Mouse (Mus musculus) heart, postnatal 0 days (tissue): ENCODE results near the gene Sox13. TPM values are rescaled to one million over a fixed set of nuclear protein-coding genes. Genes with fewer than 3 reads are reported as not detected.

ENCODE experiments used
- ATAC-seq: fragments of 200-750 bp; cut with Nextera tagmentation; 2 replicates; pipeline ENCODE4 v1.8.0; 2017; ENCODE audit warnings: low read depth, moderate number of reproducible peaks, moderate library complexity; ENCODE audit not compliant: insufficient read depth
- DNase-seq: peaks from one replicate; pipeline ENCODE4 v3.0.0-alpha.2; 2016; ENCODE audit warnings: low spot score
- H3K27ac ChIP-seq: fragments of 300-500 bp; sonication (generic); 2 replicates; pipeline ENCODE4 v1.5.1; 2014; ENCODE audit warnings: low read depth, mild to moderate bottlenecking
- H3K27me3 ChIP-seq: fragments of 300-500 bp; sonication (generic); 2 replicates; pipeline ENCODE4 v1.6.1; 2014; ENCODE audit warnings: low read length, mixed read lengths; ENCODE audit not compliant: control insufficient read depth, insufficient read depth
- H3K36me3 ChIP-seq: fragments of 300-500 bp; sonication (generic); replicated peaks from 2 replicates; pipeline ENCODE4 v1.6.1; 2014; ENCODE audit warnings: low read length, mixed read lengths; ENCODE audit not compliant: control insufficient read depth, insufficient read depth
- H3K4me1 ChIP-seq: fragments of 300-500 bp; sonication (generic); 2 replicates; pipeline ENCODE4 v1.6.1; 2014; ENCODE audit warnings: antibody characterized with exemption; ENCODE audit not compliant: control insufficient read depth, insufficient read depth
- H3K4me2 ChIP-seq: fragments of 300-500 bp; sonication (generic); 2 replicates; pipeline ENCODE4 v1.6.1; 2014; ENCODE audit warnings: low read depth, mild to moderate bottlenecking, low read length, moderate library complexity
- H3K4me3 ChIP-seq: fragments of 300-500 bp; sonication (generic); 2 replicates; pipeline ENCODE4 v1.5.1; 2014; ENCODE audit warnings: low read depth, low read length
- H3K9ac ChIP-seq: fragments of 300-500 bp; sonication (generic); replicated peaks from 2 replicates; pipeline ENCODE4 v1.6.1; 2014; ENCODE audit warnings: low read depth, low read length, mixed read lengths
- H3K9me3 ChIP-seq: fragments of 300-500 bp; sonication (generic); replicated peaks from 2 replicates; pipeline ENCODE4 v1.6.1; 2016; ENCODE audit warnings: low read length; ENCODE audit not compliant: control insufficient read depth
- CTCF ChIP-seq: IDR thresholded peaks from 2 replicates; pipeline ENCODE4 v1.5.1; 2016; ENCODE audit warnings: antibody characterized with exemption, control low read depth, low read depth
- EP300 ChIP-seq: IDR thresholded peaks from 2 replicates; pipeline ENCODE4 v1.6.1; 2016; ENCODE audit warnings: antibody characterized with exemption, low read depth
- WGBS: fragments of 180-500 bp; shearing (Covaris S2); extraction: QIAGEN DNeasy Blood & Tissue Kit; methylation state at CpG from one replicate; pipeline ENCODE4 v1.1.7; 2014; 5-methylcytosine and 5-hydroxymethylcytosine counted together
- polyA plus RNA-seq: library from polyadenylated mRNA; unstranded; fragments of >200 nt; fragmentation: Nextera tagmentation; extraction: Ambion mirVana; gene quantifications from 2 replicates; pipeline ENCODE4 v1.2.1, GENCODE M21; 2015
- total RNA-seq: library from RNA; depleted of rRNA; stranded (reverse); fragments of >200 nt; gene quantifications from 2 replicates; pipeline ENCODE4 v1.2.3, GENCODE M21; 2014; ENCODE audit warnings: low replicate concordance

The Sox13 gene
- total and polyA plus RNA-seq, 2 experiments from 2014 or later, result 3.3 to 8.5 TPM

DNA sequence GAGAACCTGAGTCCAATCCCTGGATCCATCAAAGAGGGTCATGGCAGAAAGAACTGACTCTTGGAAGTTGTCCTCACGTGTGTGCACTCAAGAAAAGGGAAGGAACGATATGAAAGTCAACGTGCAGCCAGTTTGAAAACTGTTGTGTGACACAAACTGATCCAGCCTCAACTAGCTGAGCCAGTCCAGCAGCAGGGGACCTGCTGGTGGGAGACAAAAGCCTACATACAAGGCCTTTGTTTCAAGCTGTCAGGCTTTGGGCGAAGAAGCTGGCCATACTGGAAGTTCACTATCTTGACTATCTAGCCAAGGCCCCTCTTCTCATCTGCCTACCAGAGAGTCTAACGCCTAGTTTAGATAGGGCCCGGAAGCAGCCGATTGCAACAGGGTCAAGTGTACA lies 7.7 kb downstream of the Sox13 start:
- Histone ChIP-seq H3K9me3 (no peaks in the 10 kb centered on the region), H3K27ac (no peak overlapping the region), H3K27me3 (no peaks in the 10 kb centered on the region), H3K9ac (no peak overlapping the region), H3K36me3 (no peaks in the 10 kb centered on the region), H3K4me3 (no peak overlapping the region), H3K4me1 (peaks cover 23% of the 10 kb centered on the region), H3K4me2 (no peak overlapping the region)
- DNase-seq (no peak), ATAC-seq (no peak)
- TF ChIP-seq CTCF (no peak), EP300 (no peak)
- 85% methylated on average over 7 of the region's 7 CpGs for WGBS

DNA sequence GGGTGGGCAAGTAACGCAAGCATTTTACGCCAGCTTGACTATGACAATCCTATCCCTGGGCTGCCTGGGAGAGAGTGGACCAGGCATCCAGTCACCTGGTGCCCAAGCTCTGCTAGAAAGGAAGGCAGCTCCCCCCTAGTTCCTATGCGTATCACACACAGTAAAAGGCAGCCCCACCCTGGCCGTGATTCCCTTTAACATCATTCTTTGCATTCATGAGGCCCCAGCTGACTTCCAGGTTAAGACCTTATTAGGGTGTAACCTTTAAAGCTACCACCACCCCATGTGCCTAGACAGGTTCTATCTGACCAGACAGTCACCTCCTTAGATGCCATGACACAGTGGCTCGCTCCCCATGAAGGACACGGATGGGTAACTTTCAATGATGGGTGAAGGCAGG lies 8.7 kb downstream of the Sox13 start:
- 70% methylated on average over 6 of the region's 6 CpGs for WGBS
- no peak overlapping the region for H3K4me2 ChIP-seq

DNA sequence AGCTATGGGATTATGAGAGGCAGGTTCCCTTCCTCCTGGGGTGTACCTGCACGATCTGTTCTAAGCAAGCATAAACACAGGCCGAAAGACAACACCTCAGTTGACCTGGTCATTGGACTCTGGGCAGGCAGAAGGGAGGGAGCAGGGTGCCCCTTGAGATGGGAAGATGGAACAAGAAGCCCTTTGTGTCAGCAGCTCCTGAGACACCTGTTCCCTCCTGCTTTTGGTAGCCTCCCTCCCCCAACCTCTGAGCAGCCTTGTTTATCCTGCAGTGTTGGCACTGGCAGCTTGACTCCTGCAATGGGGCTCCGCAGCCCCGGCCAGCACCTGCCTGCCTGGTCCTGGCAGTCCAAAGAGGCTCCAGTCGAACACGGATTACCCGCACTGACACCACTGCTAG lies 9.1 kb downstream of the Sox13 start:
- Histone ChIP-seq H3K27me3 (no peaks in the 10 kb centered on the region), H3K4me3 (no peak overlapping the region), H3K27ac (no peak overlapping the region), H3K9ac (no peak overlapping the region), H3K4me2 (no peak overlapping the region), H3K9me3 (no peaks in the 10 kb centered on the region), H3K4me1 (peaks cover 23% of the 10 kb centered on the region), H3K36me3 (no peaks in the 10 kb centered on the region)
- WGBS, result 62% methylated on average over 7 of the region's 7 CpGs
- TF ChIP-seq EP300, result no peak
- no peak for TF ChIP-seq CTCF
- DNase-seq (no peak), ATAC-seq (no peak)

More for the DNA sequence above, 8.7 kb downstream of the Sox13 start:
- TF ChIP-seq CTCF, result no peak
- no peak for TF ChIP-seq EP300
- Histone ChIP-seq H3K9me3 (no peaks in the 10 kb centered on the region), H3K36me3 (no peaks in the 10 kb centered on the region), H3K9ac (no peak overlapping the region), H3K27me3 (no peaks in the 10 kb centered on the region), H3K27ac (no peak overlapping the region), H3K4me1 (peaks cover 23% of the 10 kb centered on the region), H3K4me3 (no peak overlapping the region)
- ATAC-seq (no peak), DNase-seq (no peak)

GRCm38 (mm10) chr1:133412941-133413340 lies 11.2 kb downstream of the Sox13 start:
- TF ChIP-seq EP300, result no peak
- no peak for TF ChIP-seq CTCF
- no peaks in the 10 kb centered on the region for H3K9me3 ChIP-seq
- H3K4me2 ChIP-seq, result no peak overlapping the region
- no peaks in the 10 kb centered on the region for H3K36me3 ChIP-seq
- H3K27ac ChIP-seq, result peak overlapping the region; percentile 54; the same call in 1 of the 2 replicates
- no peak for DNase-seq
- ATAC-seq, result peak; percentile 26; the same call in 1 of the 2 replicates
- no peak overlapping the region for H3K9ac ChIP-seq
- H3K4me1 ChIP-seq, result peaks cover 23% of the 10 kb centered on the region
- WGBS, result 68% methylated on average over 9 of the region's 9 CpGs
- no peaks in the 10 kb centered on the region for H3K27me3 ChIP-seq
- no peak overlapping the region for H3K4me3 ChIP-seq

GRCm38 (mm10) chr1:133411506-133412147 lies 12.6 kb downstream of the Sox13 start:
- H3K27ac ChIP-seq, result no peak overlapping the region
- peaks cover 11% of the 10 kb centered on the region; the same call in 1 of the 2 replicates for H3K4me1 ChIP-seq
- DNase-seq (no peak), ATAC-seq (no peak)
- no peak overlapping the region for H3K4me3 ChIP-seq
- WGBS, result 80% methylated on average over 8 of the region's 8 CpGs
- no peak overlapping the region for H3K9ac ChIP-seq
- no peaks in the 10 kb centered on the region for H3K27me3 ChIP-seq
- TF ChIP-seq EP300, result no peak
- no peak for TF ChIP-seq CTCF
- no peak overlapping the region for H3K4me2 ChIP-seq
- H3K36me3 ChIP-seq, result no peaks in the 10 kb centered on the region
- H3K9me3 ChIP-seq, result no peaks in the 10 kb centered on the region

DNA sequence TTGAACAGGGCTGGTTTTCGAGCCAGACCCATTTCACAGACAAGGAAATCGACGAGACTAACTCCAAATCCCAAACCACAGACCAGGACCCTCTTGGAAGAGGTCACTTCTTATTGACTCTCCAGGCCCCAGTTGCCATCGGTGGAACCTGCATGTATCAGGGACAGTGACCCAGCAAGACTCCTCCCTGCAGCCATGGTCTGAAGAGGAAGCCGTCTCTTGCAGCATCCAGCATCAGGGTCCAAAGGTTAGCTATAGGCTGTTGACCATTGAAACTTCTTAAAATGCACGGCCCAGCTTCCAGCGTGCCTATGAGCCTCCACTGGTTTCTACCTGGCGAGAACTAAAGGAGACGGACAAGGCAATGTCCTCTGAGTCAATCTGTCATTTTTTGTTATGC lies 14.4 kb downstream of the Sox13 start:
- no peaks in the 10 kb centered on the region for H3K27me3 ChIP-seq
- DNase-seq, result no peak
- no peak overlapping the region for H3K9ac ChIP-seq
- no peak overlapping the region for H3K27ac ChIP-seq
- no peaks in the 10 kb centered on the region for H3K9me3 ChIP-seq
- TF ChIP-seq CTCF (no peak), EP300 (no peak)
- no peak for ATAC-seq
- 75% methylated on average over 9 of the region's 9 CpGs for WGBS
- no peak overlapping the region for H3K4me2 ChIP-seq
- no peak overlapping the region for H3K4me3 ChIP-seq
- H3K36me3 ChIP-seq, result no peaks in the 10 kb centered on the region
- peaks cover 11% of the 10 kb centered on the region; the same call in 1 of the 2 replicates for H3K4me1 ChIP-seq
